Mouse (Mus musculus) brown adipose tissue, adult 24 weeks (tissue): ENCODE results near the gene Gdf11. TPM values are rescaled to one million over a fixed set of nuclear protein-coding genes. Genes with fewer than 3 reads are reported as not detected.

ENCODE experiments used
- H3K27ac ChIP-seq: fragments of 200-500 bp; replicated peaks from 2 replicates; pipeline ENCODE4 v1.5.1; 2012; ENCODE audit warnings: low read depth, mild to moderate bottlenecking, low read length
- H3K4me1 ChIP-seq: fragments of 200-500 bp; 2 replicates; pipeline ENCODE4 v1.6.1; 2012; ENCODE audit warnings: low read length, mixed read lengths; ENCODE audit not compliant: control insufficient read depth, insufficient read depth, insufficient read length
- H3K4me3 ChIP-seq: fragments of 200-500 bp; 2 replicates; pipeline ENCODE4 v1.5.1; 2012; ENCODE audit warnings: low read depth, mild to moderate bottlenecking, low read length, moderate library complexity; ENCODE audit not compliant: insufficient read depth
- polyA plus RNA-seq: library from polyadenylated mRNA; stranded (reverse); fragments of >200 nt; gene quantifications from 2 replicates; pipeline ENCODE4 v1.2.4, GENCODE M21; 2012; ENCODE audit not compliant: missing spikeins, insufficient read depth, insufficient read length

Gdf11 gene
- polyA plus RNA-seq, 1 experiment: 1.3 TPM

GRCm38 (mm10) chr10:128911430-128911829 lies 19.9 kb upstream of the Gdf11 start:
- Histone ChIP-seq H3K27ac (no peak overlapping the region), H3K4me1 (peaks cover 2% of the 10 kb centered on the region; the same call in 1 of the 2 replicates), H3K4me3 (peak overlapping the region; percentile 81)

DNA sequence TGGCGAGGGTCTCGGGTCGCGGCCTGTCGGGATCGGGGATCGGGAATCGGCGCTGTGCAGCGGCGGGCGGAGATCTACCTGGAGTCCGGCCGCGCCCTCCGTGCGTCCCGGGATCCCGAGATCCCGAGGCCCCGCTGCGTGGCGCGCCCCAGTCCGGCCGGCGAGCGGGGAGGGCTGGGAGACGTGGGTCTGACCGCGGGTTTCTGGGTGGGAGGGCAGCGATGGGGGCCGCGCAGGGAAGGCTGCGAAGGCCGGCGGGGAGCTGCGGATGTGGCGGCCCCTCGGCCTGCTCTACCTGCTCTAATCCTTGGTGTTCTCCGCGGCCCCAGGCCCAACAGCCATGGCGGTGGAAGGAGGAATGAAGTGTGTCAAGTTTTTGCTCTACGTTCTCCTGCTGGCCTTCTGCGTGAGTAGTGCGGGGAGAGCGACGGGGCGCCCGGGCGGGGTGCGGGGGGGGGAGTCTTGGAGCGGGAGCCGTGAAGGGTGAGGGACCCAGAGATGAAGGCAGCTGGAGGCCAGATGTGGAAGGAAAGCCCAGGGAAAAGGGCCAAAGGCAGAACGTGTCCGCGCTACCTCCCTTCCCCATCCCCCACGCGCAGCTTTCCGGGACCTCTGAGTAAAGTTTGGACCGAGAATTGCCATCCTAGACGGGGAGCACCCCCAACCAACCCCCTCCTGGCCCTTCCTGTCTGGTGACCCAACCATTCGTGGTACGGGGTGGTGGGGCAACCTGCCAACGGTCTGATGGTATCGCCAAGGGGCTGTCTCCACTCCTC lies 18.7 kb upstream of the Gdf11 start:
- H3K4me3 ChIP-seq: peak overlapping the region; percentile 81
- H3K4me1 ChIP-seq: peaks cover 2% of the 10 kb centered on the region; the same call in 1 of the 2 replicates
- H3K27ac ChIP-seq: peak overlapping the region; percentile 52; the same call in 1 of the 2 replicates

DNA sequence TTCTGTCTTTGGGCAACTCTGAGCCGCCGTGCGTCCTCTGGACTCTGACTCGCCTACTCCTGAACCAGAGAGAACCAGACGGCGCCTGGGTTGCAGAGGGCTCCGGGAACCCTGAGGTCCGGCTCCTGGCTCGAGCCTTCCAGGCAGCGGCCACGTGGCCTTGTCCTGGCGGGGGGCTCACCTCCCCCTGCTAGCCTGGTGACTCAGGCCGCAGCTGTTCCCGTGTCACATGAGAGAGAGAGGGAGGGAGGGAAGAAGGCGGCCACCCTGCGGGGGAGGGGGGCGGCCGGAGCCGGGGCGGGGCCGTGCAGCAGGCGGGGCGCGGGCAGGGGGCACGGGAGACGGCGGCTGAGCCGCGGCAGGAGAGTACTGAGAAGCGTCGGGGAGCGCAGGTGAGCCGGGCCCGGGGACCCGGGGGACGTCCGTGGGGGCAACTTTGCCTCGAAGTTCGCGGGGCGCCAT lies 18.1 kb upstream of the Gdf11 start:
- peak overlapping the region; percentile 65 for H3K27ac ChIP-seq
- H3K4me3 ChIP-seq: peak overlapping the region; percentile 81
- peaks cover 2% of the 10 kb centered on the region; the same call in 1 of the 2 replicates for H3K4me1 ChIP-seq

- Histone ChIP-seq H3K4me1 (peaks cover 2% of the 10 kb centered on the region; the same call in 1 of the 2 replicates), H3K27ac (peak overlapping the region; percentile 65)
Observed at GRCm38 (mm10) chr10:128908778-128909448, 17.4 kb upstream of the Gdf11 start.

DNA sequence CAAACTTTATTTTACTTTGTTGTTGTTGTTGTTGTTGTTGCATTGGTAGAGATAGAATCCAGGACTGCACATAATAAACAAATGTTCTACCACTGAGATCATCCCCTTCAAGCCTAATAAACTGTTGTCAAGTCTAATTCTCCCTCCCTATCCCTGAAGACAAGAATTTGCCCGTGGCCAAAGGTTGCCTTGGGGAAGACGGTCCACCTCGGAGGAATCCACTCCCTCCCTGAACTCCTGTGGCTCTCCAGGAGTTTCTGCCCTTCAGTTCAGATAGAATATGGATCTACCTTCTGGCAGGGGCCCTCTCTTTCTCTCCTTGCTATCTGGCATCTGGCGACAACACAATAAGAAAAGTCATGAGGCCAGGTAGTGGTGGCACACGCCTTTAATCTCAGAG lies 13.3 kb upstream of the Gdf11 start:
- Histone ChIP-seq H3K27ac (no peak overlapping the region), H3K4me3 (no peak overlapping the region), H3K4me1 (no peaks in the 10 kb centered on the region; the same call in 1 of the 2 replicates)

More at GRCm38 (mm10) chr10:128908778-128909448, 17.4 kb upstream of the Gdf11 start:
- H3K4me3 ChIP-seq: peak overlapping the region; percentile 81

- Histone ChIP-seq H3K4me3 (no peak overlapping the region), H3K4me1 (no peaks in the 10 kb centered on the region), H3K27ac (no peak overlapping the region)
Observed at GRCm38 (mm10) chr10:128902409-128902988, 11.0 kb upstream of the Gdf11 start.

DNA sequence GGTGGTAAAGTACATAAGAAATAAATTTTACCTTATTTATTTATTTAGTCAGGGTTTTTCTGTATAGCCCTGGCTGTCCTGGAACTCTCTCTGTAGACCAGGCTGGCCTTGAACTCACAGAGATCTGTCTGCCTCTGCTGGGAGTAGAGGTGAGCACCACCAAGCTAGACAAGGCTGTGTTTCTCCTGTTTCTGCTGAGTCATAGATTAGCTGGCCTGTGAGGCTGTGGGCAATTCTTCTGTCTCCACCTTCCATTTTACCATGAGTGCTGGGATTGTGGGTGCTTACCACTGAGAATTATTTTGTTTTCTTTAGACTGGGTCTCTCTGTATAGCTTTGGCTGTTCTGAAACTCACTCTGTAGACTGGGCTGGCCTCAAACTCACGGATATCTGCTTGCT lies 9.9 kb upstream of the Gdf11 start:
- Histone ChIP-seq H3K4me3 (no peak overlapping the region), H3K27ac (no peak overlapping the region), H3K4me1 (no peaks in the 10 kb centered on the region)

GRCm38 (mm10) chr10:128900698-128901097 lies 9.2 kb upstream of the Gdf11 start, which contains the start of gene Cd63:
Gene Cd63 (plus strand): TSS chr10:128900989.
- Histone ChIP-seq H3K4me1 (no peaks in the 10 kb centered on the region), H3K27ac (no peak within 1 kb of the TSS), H3K4me3 (no peak within 1 kb of the TSS)

GRCm38 (mm10) chr10:128899759-128900490 lies 8.4 kb upstream of the Gdf11 start:
- Histone ChIP-seq H3K4me1 (no peaks in the 10 kb centered on the region), H3K4me3 (no peak overlapping the region), H3K27ac (no peak overlapping the region)

- no peak overlapping the region for H3K4me3 ChIP-seq
- H3K27ac ChIP-seq: no peak overlapping the region
- no peaks in the 10 kb centered on the region for H3K4me1 ChIP-seq
Observed at GRCm38 (mm10) chr10:128897501-128897900, 6.0 kb upstream of the Gdf11 start.

GRCm38 (mm10) chr10:128896807-128897206 lies 5.3 kb upstream of the Gdf11 start:
- no peak overlapping the region for H3K4me3 ChIP-seq
- H3K4me1 ChIP-seq: no peaks in the 10 kb centered on the region
- no peak overlapping the region for H3K27ac ChIP-seq

DNA sequence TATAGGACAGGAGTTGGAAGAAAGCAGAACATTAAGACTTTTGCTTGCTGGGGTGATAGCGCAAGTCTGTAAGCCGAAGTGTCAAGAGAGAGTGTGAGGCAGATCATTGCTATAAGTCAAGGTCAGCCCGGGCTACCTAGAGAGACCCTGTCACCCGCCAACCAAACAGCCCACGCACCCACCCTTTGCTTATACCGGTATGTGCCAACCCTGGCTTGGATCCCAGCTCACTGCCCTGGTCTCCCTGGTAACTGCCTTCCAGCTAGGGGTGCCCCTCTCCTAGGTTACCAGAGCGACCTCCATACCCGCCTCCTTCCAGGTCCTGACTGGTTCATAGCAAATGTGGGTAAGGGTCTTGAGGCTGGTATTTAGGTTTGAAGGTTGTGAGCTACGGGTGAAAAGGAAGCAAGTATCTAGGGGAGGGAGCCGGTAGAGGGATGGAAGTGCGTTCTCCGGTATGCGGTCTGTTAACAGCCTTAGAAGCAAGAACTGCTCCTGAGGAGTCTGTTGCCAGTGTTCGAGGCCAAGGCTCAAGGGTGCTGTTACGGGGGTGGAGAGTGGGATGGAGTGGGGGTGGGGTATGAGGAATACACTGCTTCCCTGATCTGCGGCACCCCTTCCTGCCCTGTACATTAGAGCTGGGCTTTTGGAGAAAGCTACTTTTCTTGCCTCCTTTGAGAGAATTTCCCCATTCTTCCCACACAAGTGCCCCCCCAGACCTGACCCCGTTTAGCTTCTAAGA lies 4.6 kb upstream of the Gdf11 start:
- H3K4me1 ChIP-seq: no peaks in the 10 kb centered on the region
- H3K27ac ChIP-seq: no peak overlapping the region
- no peak overlapping the region for H3K4me3 ChIP-seq

DNA sequence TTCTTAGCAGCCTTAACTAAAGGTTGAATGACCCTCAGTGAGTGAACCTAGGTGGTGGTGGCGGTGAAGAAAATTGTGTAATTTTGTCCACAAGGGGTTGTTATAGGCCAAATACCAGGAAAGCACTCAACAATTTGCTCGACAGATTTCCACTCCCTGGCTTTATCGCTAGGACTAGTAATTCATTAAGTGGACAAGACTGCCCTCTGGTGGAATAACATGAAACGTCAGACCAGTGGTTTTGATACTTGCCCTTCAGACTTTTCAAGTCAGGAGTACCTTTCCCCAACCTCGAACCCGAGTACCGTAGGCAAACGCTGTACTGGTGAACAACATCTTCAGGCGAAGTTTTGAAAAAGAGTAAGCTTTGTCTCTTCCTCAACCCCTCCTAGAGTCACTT lies 3.9 kb upstream of the Gdf11 start:
- no peak overlapping the region for H3K27ac ChIP-seq

DNA sequence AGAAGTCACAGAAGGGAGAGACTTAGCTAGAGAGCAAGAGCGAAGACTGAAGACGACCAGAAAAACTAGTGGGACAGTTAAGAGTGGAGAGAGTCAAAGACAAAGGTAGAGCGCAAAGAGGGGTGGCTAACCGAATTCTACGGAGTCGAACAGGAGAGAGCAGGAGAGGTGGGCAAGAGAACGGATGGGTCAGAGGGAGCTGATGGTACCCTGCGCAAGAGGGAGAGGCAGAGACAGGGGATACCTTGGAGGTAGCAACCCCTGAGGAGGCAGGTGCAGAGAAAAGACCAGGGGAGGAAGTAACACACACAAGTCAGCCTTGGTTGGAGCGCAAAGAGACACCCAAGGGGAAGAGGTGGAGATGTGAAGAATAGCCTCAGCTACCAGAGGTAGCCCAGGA lies 728 bp upstream of the Gdf11 start:
- H3K4me1 ChIP-seq: no peaks in the 10 kb centered on the region
- peak overlapping the region; percentile 48 for H3K4me3 ChIP-seq
- no peak overlapping the region for H3K27ac ChIP-seq

More for the DNA sequence above, 3.9 kb upstream of the Gdf11 start:
- Histone ChIP-seq H3K4me3 (no peak overlapping the region), H3K4me1 (no peaks in the 10 kb centered on the region)
